Mouse (Mus musculus): Measurements from ENCODE around the gene Slc2a1. TPM values are rescaled to one million over a fixed set of nuclear protein-coding genes. Genes with fewer than 3 reads are reported as not detected.

Slc2a1 gene
- 94.9 TPM for polyA plus RNA-seq (2017; shearing (Covaris generic))

DNA sequence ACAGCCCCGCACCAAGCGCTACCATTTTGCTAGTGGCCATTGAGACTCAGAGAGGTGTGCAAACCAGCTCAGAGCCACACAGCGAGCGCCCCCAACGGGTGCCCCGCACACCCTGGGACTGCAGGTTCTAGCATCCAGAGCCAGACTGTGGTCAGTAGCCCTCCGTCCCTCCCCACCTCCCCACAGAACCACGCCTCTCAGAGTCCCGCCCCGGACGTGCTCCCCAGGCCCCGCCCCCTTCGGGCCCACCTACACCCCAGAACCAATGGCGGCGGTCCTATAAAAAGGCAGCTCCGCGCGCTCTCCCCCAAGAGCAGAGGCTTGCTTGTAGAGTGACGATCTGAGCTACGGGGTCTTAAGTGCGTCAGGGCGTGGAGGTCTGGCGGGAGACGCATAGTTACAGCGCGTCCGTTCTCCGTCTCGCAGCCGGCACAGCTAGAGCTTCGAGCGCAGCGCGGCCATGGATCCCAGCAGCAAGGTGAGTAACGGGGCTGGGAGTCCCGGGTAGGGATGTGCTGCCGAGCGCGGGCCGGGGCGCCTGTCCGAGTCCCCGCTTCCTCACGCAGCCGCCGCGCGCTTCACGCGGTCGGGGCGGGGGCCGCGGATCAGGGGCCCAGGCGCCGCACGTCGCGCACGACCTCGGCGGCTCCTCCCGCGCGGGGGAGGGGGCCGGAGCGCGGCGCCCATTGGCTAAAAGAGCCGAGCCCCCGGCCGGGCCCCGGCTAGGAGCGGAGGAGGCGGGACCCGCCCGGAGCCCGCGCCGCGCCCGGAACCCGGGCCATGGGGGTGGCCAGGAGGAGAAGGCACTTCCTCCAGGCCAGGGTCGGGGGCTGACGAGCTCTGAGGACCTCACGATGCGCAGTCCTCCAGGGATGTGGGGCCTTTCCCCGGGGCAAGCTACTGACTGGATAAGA, at the start of gene Slc2a1:
Slc2a1 (plus strand) TSS at position 217 of the 914 bp plus-strand sequence.

DNA sequence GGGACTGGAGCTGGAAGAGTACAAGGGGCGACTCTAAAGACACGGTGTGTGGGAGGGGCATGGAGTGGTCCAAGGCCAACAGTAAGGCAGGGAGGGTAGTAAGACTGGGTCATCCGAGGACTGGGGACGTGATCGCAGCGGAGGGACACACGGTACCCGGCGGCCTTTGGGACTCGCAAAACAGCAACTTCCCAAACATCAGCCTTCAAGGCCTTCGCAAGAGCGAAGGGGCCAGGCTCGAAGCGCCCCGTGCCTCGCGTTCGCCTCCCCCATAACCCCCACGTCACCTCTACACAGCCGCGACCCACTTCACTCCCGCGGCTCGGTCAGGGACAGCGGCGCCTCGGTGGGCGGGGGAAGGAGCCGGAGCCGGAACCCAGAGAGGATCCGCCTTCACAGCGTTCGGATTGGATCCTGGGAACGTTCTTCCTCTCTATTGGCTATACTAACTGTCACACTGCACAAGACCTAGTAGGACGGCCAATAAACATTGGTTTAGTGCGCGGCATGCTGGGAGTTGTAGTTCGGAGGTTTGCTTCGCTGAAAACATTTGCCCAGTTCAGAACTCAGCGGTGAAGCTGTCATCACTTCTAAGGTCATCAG, 65.4 kb downstream of the Slc2a1 start, which contains the start of gene Zfp691:
Zfp691 (minus strand) TSS at position 345 of the 603 bp plus-strand sequence.

Other genes with a start within 250 kb of the Slc2a1 start
- gene Olfr1331, start 244.1 kb upstream of the Slc2a1 start, polyA plus RNA-seq (2017; shearing (Covaris generic)): 0.91 TPM
- 0.61 TPM for gene Olfr1330, start 220.1 kb upstream of the Slc2a1 start, polyA plus RNA-seq (2017; shearing (Covaris generic))
- gene Olfr1329, start 191.2 kb upstream of the Slc2a1 start, polyA plus RNA-seq (2017; shearing (Covaris generic)): not detected
- 0.15 TPM for gene Olfr1328, start 170.1 kb upstream of the Slc2a1 start, polyA plus RNA-seq (2017; shearing (Covaris generic))
- not detected for gene Lao1, start 147.1 kb upstream of the Slc2a1 start, polyA plus RNA-seq (2017; shearing (Covaris generic))
- gene Zfp691, start 65.5 kb downstream of the Slc2a1 start, polyA plus RNA-seq (2017; shearing (Covaris generic)): 1.9 TPM
- gene Ermap, start 81.3 kb downstream of the Slc2a1 start, polyA plus RNA-seq (2017; shearing (Covaris generic)): 1.3 TPM
- gene Svbp, start 86.6 kb downstream of the Slc2a1 start, polyA plus RNA-seq (2017; shearing (Covaris generic)): 32.4 TPM
- 0.63 TPM for gene Tmem269, start 109.5 kb downstream of the Slc2a1 start, polyA plus RNA-seq (2017; shearing (Covaris generic))
- 11.3 TPM for gene AU022252, start 124.0 kb downstream of the Slc2a1 start, polyA plus RNA-seq (2017; shearing (Covaris generic))
- gene P3h1, start 124.2 kb downstream of the Slc2a1 start, polyA plus RNA-seq (2017; shearing (Covaris generic)): 1.5 TPM
- 0.44 TPM for gene Cldn19, start 146.7 kb downstream of the Slc2a1 start, polyA plus RNA-seq (2017; shearing (Covaris generic))
- 445 TPM for gene Ybx1, start 185.9 kb downstream of the Slc2a1 start, polyA plus RNA-seq (2017; shearing (Covaris generic))
- 21.6 TPM for gene Ppih, start 211.8 kb downstream of the Slc2a1 start, polyA plus RNA-seq (2017; shearing (Covaris generic))

All from effector memory CD4-positive, alpha-beta T cell, adult 7 months (primary cell).